Mouse (Mus musculus): ENCODE measurements around the gene Rnf220.

Rnf220 gene

DNA sequence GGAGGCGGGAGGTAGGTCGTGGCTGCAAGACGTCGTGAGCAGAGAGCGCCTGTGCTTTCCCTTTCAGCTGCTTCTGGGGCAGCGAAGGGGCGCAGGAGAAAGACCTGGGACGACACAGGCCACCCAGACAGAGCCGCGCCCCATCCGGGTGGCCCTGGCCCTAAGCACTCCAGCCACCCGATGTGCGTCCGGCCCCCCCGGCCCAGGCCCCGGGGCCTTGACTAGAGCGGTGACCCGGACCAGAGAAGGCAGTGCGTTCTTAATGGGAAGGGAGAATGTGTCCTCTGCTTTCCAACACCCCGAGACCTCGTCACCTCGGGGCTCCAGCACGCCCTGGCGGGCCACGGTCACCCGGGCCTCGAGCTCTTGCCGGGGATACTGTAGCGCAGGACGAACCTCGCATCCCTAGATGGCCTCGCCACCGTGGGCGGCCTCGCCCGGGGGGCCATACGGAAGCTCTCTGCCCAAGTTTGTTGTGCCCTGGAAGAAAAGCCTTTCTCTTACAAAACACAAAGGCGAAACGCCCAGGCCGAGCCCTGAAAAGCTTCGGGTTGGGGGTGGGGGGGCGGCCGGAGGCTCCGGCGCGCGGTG is 1.8 kb downstream of the Rnf220 start:
- no peak for TF ChIP-seq GATA4 (IDR thresholded peaks at IDR 0.05; ENCODE audit: insufficient replicate concordance, low read length)

- no peak for TF ChIP-seq GATA4 (IDR thresholded peaks at IDR 0.05; ENCODE audit: insufficient replicate concordance, low read length)
These were observed 2.7 kb downstream of the Rnf220 start for GRCm38 (mm10) chr4:117493905-117494851.

GRCm38 (mm10) chr4:117493161-117493568 is 3.7 kb downstream of the Rnf220 start:
- no peak for TF ChIP-seq GATA4 (IDR thresholded peaks at IDR 0.05; ENCODE audit: insufficient replicate concordance, low read length)

DNA sequence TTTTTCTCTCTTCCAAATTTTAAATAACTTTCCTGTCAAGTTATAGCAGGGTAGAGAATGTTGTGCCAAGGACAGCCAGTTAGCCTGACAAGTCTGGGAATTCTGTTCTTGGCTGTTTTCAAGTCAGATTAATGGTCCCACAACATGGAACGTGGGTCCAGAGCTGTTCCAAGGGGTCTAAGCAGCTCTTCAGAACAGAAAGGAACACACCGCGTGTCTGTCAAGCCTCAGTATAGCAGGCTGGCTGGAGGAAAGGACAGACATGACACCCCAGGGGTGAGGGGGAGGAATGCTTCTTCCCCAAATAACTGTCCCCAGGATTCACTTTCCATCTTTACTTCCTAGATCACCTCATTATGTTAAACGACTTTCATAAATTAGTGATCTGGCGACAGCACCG is 5.0 kb downstream of the Rnf220 start:
- no peak for TF ChIP-seq GATA4 (IDR thresholded peaks at IDR 0.05; ENCODE audit: insufficient replicate concordance, low read length)

- no peak for TF ChIP-seq GATA4 (IDR thresholded peaks at IDR 0.05; ENCODE audit: insufficient replicate concordance, low read length)
These were observed 6.9 kb downstream of the Rnf220 start for GRCm38 (mm10) chr4:117489975-117490374.

- no peak for TF ChIP-seq GATA4 (IDR thresholded peaks at IDR 0.05; ENCODE audit: insufficient replicate concordance, low read length)
These were observed 7.3 kb downstream of the Rnf220 start for GRCm38 (mm10) chr4:117489566-117489965.

GRCm38 (mm10) chr4:117487471-117487870 is 9.4 kb downstream of the Rnf220 start:
- no peak for TF ChIP-seq GATA4 (IDR thresholded peaks at IDR 0.05; ENCODE audit: insufficient replicate concordance, low read length)

GRCm38 (mm10) chr4:117486188-117486587 is 10.7 kb downstream of the Rnf220 start:
- TF ChIP-seq GATA4 (IDR thresholded peaks at IDR 0.05; ENCODE audit: insufficient replicate concordance, low read length), result no peak

DNA sequence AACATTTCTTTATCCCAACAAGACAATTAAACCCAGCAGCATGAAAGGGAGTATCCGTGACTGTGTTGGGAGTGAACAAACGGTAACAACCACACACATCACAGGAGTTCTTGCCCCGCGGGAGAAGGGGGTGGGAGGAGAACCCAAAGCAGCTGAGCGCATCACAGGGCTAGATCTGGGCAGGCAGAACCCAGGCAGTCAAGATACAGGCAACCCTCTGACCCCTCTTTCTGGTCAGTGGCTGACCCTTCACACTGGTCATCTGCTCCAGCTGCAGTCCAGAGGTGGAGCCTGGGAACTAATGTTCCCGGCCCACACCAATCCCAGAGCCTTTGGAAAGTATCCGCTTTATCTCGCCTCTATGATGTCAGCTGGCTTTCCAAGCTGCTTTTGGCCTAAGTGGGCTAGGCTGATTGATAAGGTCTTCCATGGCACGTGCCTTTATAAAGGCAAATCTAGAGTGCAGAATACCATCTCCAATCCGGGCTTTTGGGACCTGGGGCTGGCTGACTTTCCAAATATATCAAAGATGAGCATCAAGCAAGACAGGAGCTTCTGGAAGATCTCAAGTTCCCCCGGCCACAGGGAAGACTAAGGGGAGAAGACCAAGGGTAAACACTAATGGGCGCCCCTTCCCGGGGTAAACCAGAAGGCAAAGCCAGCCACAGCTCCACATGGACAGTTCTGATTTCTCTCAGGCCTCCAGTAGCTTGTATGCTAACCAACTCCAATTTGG is 11.6 kb downstream of the Rnf220 start:
- TF ChIP-seq GATA4 (IDR thresholded peaks at IDR 0.05; ENCODE audit: insufficient replicate concordance, low read length), result no peak

DNA sequence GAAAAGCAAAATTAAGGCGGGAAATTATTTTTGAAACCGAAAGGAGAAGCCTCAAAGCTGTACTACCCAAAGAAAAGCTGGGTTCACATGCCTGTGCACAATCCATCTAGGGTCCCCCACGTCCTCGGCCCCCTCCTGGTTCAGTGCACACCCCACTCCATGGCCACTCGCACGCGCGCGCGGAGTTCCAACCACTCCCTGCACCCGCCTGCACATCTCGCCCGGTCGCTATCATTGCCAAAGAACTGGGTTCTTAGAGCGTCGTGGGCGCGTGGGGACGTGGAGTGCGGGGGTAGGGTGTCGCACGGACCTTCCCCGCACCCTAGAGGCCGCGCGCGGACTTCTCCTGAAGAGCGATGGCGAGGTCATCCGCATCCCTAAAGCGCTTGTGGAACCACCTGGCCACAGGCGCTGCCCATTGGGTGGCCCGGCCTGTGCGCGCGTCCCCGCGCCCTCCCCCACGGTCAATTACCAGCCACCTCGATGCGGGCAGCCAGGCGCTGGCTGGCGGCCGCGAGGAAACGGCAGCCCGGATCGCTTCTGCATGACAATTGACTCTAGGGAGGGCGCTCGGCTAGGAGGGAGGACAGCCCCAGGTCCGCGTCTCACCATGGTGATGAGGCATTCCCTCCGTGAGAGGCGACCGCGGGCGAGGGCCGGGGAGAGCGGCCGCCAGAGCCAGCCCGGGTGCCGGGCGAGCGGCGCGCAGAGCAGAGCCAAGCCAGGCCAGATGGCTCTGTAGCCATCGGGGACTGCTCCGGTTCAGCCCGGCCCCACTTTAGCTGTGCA is 12.4 kb downstream of the Rnf220 start:
- TF ChIP-seq GATA4 (IDR thresholded peaks at IDR 0.05; ENCODE audit: insufficient replicate concordance, low read length), result no peak

- no peak for TF ChIP-seq GATA4 (IDR thresholded peaks at IDR 0.05; ENCODE audit: insufficient replicate concordance, low read length)
These were observed 13.0 kb downstream of the Rnf220 start for GRCm38 (mm10) chr4:117483931-117484255.

GRCm38 (mm10) chr4:117482103-117482502 is 14.7 kb downstream of the Rnf220 start:
- TF ChIP-seq GATA4 (IDR thresholded peaks at IDR 0.05; ENCODE audit: insufficient replicate concordance, low read length), result no peak

DNA sequence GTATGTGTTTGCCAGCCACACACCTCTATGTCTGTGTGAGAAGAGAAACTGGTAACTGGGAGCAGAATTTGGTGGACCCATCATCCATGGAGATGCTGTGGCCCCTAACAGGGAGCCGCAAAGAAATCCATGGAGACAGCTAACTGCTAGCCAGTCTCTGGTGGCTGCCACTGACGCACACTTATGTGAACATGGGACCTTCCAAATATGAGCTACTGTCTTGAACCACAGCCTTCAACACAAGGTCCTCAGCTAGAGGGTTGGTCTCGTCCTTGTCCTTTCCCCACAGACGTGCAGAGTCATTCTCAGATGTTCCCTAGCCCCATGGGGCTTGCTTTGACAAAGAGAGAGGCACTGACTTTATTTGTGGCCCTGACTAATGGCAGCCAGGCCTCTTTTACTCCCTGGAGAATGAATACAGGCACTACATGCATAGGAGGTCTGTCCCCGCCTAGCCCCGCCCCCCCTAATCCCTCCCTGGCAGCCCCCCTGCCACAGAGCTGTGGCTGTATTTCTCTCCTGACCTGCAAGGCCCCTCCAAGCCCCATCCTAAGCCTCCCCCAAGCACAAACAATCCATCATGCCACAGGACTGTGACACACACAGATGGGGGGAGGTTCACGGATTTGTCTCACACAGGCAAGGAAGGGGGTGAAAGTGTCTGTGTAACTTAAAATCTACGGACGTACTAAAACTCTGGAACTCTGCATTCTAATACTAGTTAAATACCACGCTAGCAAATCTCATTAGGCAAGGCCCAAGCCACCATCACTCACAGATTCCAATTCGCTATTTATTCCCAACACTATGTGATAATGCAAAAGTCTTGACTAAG is 16.0 kb downstream of the Rnf220 start:
- no peak for TF ChIP-seq GATA4 (IDR thresholded peaks at IDR 0.05; ENCODE audit: insufficient replicate concordance, low read length)

- TF ChIP-seq GATA4 (IDR thresholded peaks at IDR 0.05; ENCODE audit: insufficient replicate concordance, low read length), result no peak
These were observed 16.9 kb downstream of the Rnf220 start for GRCm38 (mm10) chr4:117479951-117480350.

Measured in liver, adult (tissue).